In genomic region chr1:187205506-187205905, GRCm38 (mm10) we compare ENCODE assay signal across 31 mouse cellular contexts. TPM values are rescaled to one million over a fixed set of nuclear protein-coding genes. Genes with fewer than 3 reads are reported as not detected.
"Had no signal": no experiment of that assay in that cellular context is flagged by ENCODE, and none has a peak within 500 bp of the region (broad histone marks: within the 10 kb centered on the region; RNA-seq: fewer than 3 reads in every experiment).

No protein-coding gene starts in this region.

- ATAC-seq: liver, embryonic 12.5 days; liver, postnatal 0 days; midbrain, embryonic 13.5 days; midbrain, embryonic 15.5 days; midbrain, embryonic 16.5 days had no signal

- H3K9me3 ChIP-seq: limb, embryonic 10.5 days; limb, embryonic 12.5 days; limb, embryonic 13.5 days; limb, embryonic 15.5 days; liver, embryonic 12.5 days; liver, embryonic 13.5 days; liver, embryonic 15.5 days; lung, embryonic 15.5 days; megakaryocyte, embryonic 14.5 days; midbrain, embryonic 10.5 days; midbrain, embryonic 12.5 days; midbrain, embryonic 13.5 days; midbrain, embryonic 15.5 days; neural tube, embryonic 12.5 days had no signal

- H3K36me3 ChIP-seq: limb, embryonic 10.5 days; limb, embryonic 12.5 days; limb, embryonic 13.5 days; limb, embryonic 15.5 days; liver, embryonic 12.5 days; liver, embryonic 13.5 days; liver, embryonic 15.5 days; lung, embryonic 15.5 days; midbrain, embryonic 10.5 days; midbrain, embryonic 12.5 days; midbrain, embryonic 13.5 days; midbrain, embryonic 15.5 days; neural tube, embryonic 12.5 days had no signal

- H3K27me3 ChIP-seq: limb, embryonic 12.5 days; limb, embryonic 13.5 days; limb, embryonic 15.5 days; liver, embryonic 12.5 days; liver, embryonic 13.5 days; liver, embryonic 15.5 days; lung, embryonic 15.5 days; megakaryocyte, embryonic 14.5 days; midbrain, embryonic 12.5 days; midbrain, embryonic 13.5 days; midbrain, embryonic 15.5 days; neural tube, embryonic 12.5 days had no signal

- H3K9ac ChIP-seq: limb, embryonic 12.5 days; limb, embryonic 13.5 days; limb, embryonic 15.5 days; liver, embryonic 12.5 days; liver, embryonic 13.5 days; liver, embryonic 14.5 days; liver, embryonic 15.5 days; liver, postnatal 0 days; lung, embryonic 15.5 days; midbrain, embryonic 12.5 days; midbrain, embryonic 13.5 days; midbrain, embryonic 15.5 days; neural tube, embryonic 12.5 days had no signal

- DNase-seq: left cerebral cortex, postnatal 4 days; liver; liver, embryonic 13.5 days; liver, postnatal 0 days; lung, adult 2 months; lung, postnatal 10 days; lung, postnatal 14 days; lung, postnatal 36 days; lung, postnatal 4 days; midbrain, embryonic 14.5 days had no signal

- H3K4me1 ChIP-seq: limb, embryonic 10.5 days; limb, embryonic 12.5 days; limb, embryonic 13.5 days; limb, embryonic 15.5 days; liver, embryonic 12.5 days; liver, embryonic 13.5 days; liver, embryonic 15.5 days; lung, embryonic 15.5 days; megakaryocyte, embryonic 14.5 days; midbrain, embryonic 10.5 days; midbrain, embryonic 12.5 days; midbrain, embryonic 13.5 days; midbrain, embryonic 15.5 days; neural tube, embryonic 12.5 days had no signal

- H3K4me2 ChIP-seq: limb, embryonic 12.5 days; limb, embryonic 13.5 days; limb, embryonic 15.5 days; liver, embryonic 11.5 days; liver, embryonic 12.5 days; liver, embryonic 13.5 days; liver, embryonic 15.5 days; lung, embryonic 15.5 days; midbrain, embryonic 11.5 days; midbrain, embryonic 12.5 days; midbrain, embryonic 13.5 days; midbrain, embryonic 15.5 days; neural tube, embryonic 12.5 days had no signal

- H3K4me3 ChIP-seq: left cerebral cortex, adult 2 months; limb, embryonic 10.5 days; limb, embryonic 12.5 days; limb, embryonic 13.5 days; limb, embryonic 15.5 days; liver, embryonic 12.5 days; liver, embryonic 13.5 days; liver, embryonic 15.5 days; lung, embryonic 15.5 days; megakaryocyte, embryonic 14.5 days; midbrain, embryonic 10.5 days; midbrain, embryonic 12.5 days; midbrain, embryonic 13.5 days; midbrain, embryonic 15.5 days; myocyte; neural tube, embryonic 12.5 days had no signal

- H3K27ac ChIP-seq: left cerebral cortex, adult 2 months; limb, embryonic 10.5 days; limb, embryonic 12.5 days; limb, embryonic 13.5 days; limb, embryonic 15.5 days; liver, embryonic 12.5 days; liver, embryonic 13.5 days; liver, embryonic 14.5 days; liver, embryonic 15.5 days; lung, embryonic 15.5 days; macrophage; midbrain, embryonic 10.5 days; midbrain, embryonic 12.5 days; midbrain, embryonic 13.5 days; midbrain, embryonic 15.5 days; neural tube, embryonic 12.5 days had no signal

RNA-seq across cellular contexts. Expression of gene Spata17, which starts 9.8 kb away (rescaled TPM):
- polyA plus RNA-seq: liver, adult 2 months; macrophage had no signal
